Mouse (Mus musculus) lung, embryonic 16.5 days (tissue): ENCODE data around the gene Hdac4. TPM values are rescaled to one million over a fixed set of nuclear protein-coding genes. Genes with fewer than 3 reads are reported as not detected.

Experiments
- ATAC-seq: fragments of 200-750 bp; cut with Nextera tagmentation; 2 replicates; pipeline ENCODE4 v1.8.0; 2017; ENCODE audit warnings: low read depth, mild to moderate bottlenecking, moderate library complexity
- H3K27ac ChIP-seq: fragments of 300-500 bp; sonication (generic); 2 replicates; pipeline ENCODE4 v1.5.1; 2014; ENCODE audit warnings: mild to moderate bottlenecking, control low read depth, low read length
- H3K27me3 ChIP-seq: fragments of 300-500 bp; sonication (generic); 2 replicates; pipeline ENCODE4 v1.6.1; 2014; ENCODE audit warnings: low read depth, low read length, mixed read lengths; ENCODE audit not compliant: control insufficient read depth, insufficient read depth
- H3K36me3 ChIP-seq: fragments of 300-500 bp; sonication (generic); 2 replicates; pipeline ENCODE4 v1.6.1; 2014; ENCODE audit warnings: low read length; ENCODE audit not compliant: control insufficient read depth, insufficient read depth
- H3K4me1 ChIP-seq: fragments of 300-500 bp; sonication (generic); replicated peaks from 2 replicates; pipeline ENCODE4 v1.6.1; 2014; ENCODE audit warnings: low read length, mixed read lengths; ENCODE audit not compliant: control insufficient read depth, insufficient read depth
- H3K4me2 ChIP-seq: fragments of 300-500 bp; sonication (generic); 2 replicates; pipeline ENCODE4 v1.6.1; 2014; ENCODE audit warnings: low read depth, low read length, control low read depth
- H3K4me3 ChIP-seq: fragments of 300-500 bp; sonication (generic); 2 replicates; pipeline ENCODE4 v1.5.1; 2014; ENCODE audit warnings: mild to moderate bottlenecking, low read length, control low read depth
- H3K9ac ChIP-seq: fragments of 300-500 bp; sonication (generic); 2 replicates; pipeline ENCODE4 v1.6.1; 2014; ENCODE audit warnings: low read length, control low read depth
- H3K9me3 ChIP-seq: fragments of 300-500 bp; sonication (generic); 2 replicates; pipeline ENCODE4 v1.6.1; 2016; ENCODE audit warnings: low read length; ENCODE audit not compliant: control insufficient read depth
- WGBS: fragments of 180-500 bp; shearing (Covaris S2); extraction: QIAGEN DNeasy Blood & Tissue Kit; methylation state at CpG from one replicate; pipeline ENCODE4 v1.1.7; 2014; 5-methylcytosine and 5-hydroxymethylcytosine counted together
- polyA plus RNA-seq: library from polyadenylated mRNA; unstranded; fragments of >200 nt; fragmentation: Nextera tagmentation; extraction: Ambion mirVana; gene quantifications from 2 replicates; pipeline ENCODE4 v1.2.1, GENCODE M21; 2015

Hdac4 gene
- polyA plus RNA-seq, 1 experiment from 2014 or later: 15.6 TPM

GRCm38 (mm10) chr1:92041290-92041689, 154.2 kb downstream of the Hdac4 start:
- no peaks in the 10 kb centered on the region for H3K9me3 ChIP-seq
- peaks cover 5% of the 10 kb centered on the region; the same call in 1 of the 2 replicates for H3K4me1 ChIP-seq
- WGBS: 81% methylated on average over 3 of the region's 3 CpGs
- H3K9ac ChIP-seq: no peak overlapping the region
- no peak overlapping the region for H3K27ac ChIP-seq
- H3K4me2 ChIP-seq: no peak overlapping the region
- no peaks in the 10 kb centered on the region for H3K27me3 ChIP-seq
- ATAC-seq: no peak
- no peak overlapping the region for H3K4me3 ChIP-seq
- H3K36me3 ChIP-seq: no peaks in the 10 kb centered on the region

GRCm38 (mm10) chr1:92038714-92039113, 156.8 kb downstream of the Hdac4 start:
- H3K9me3 ChIP-seq: no peaks in the 10 kb centered on the region
- no peak for ATAC-seq
- no peak overlapping the region for H3K4me2 ChIP-seq
- no peak overlapping the region for H3K9ac ChIP-seq
- 24% methylated on average over 1 of the region's 1 CpGs for WGBS
- H3K36me3 ChIP-seq: no peaks in the 10 kb centered on the region
- peaks cover 5% of the 10 kb centered on the region; the same call in 1 of the 2 replicates for H3K4me1 ChIP-seq
- no peak overlapping the region for H3K27ac ChIP-seq
- H3K4me3 ChIP-seq: no peak overlapping the region
- H3K27me3 ChIP-seq: no peaks in the 10 kb centered on the region

GRCm38 (mm10) chr1:92037039-92037438, 158.5 kb downstream of the Hdac4 start:
- Histone ChIP-seq H3K27me3 (no peaks in the 10 kb centered on the region), H3K4me1 (peaks cover under 1% of the 10 kb centered on the region; the same call in 1 of the 2 replicates), H3K4me3 (no peak overlapping the region), H3K27ac (no peak overlapping the region), H3K36me3 (no peaks in the 10 kb centered on the region), H3K9ac (no peak overlapping the region), H3K4me2 (no peak overlapping the region), H3K9me3 (no peaks in the 10 kb centered on the region)
- WGBS: 88% methylated on average over 7 of the region's 7 CpGs
- no peak for ATAC-seq

GRCm38 (mm10) chr1:92035770-92036169, 159.7 kb downstream of the Hdac4 start:
- no peak overlapping the region for H3K9ac ChIP-seq
- H3K27me3 ChIP-seq: no peaks in the 10 kb centered on the region
- no peak for ATAC-seq
- no peaks in the 10 kb centered on the region for H3K9me3 ChIP-seq
- WGBS: 52% methylated on average over 6 of the region's 6 CpGs
- no peaks in the 10 kb centered on the region for H3K36me3 ChIP-seq
- no peaks in the 10 kb centered on the region for H3K4me1 ChIP-seq
- no peak overlapping the region for H3K4me3 ChIP-seq
- H3K4me2 ChIP-seq: no peak overlapping the region
- no peak overlapping the region for H3K27ac ChIP-seq

- Histone ChIP-seq H3K27me3 (no peaks in the 10 kb centered on the region), H3K4me3 (no peak overlapping the region), H3K4me1 (peaks cover 5% of the 10 kb centered on the region; the same call in 1 of the 2 replicates), H3K27ac (no peak overlapping the region), H3K9me3 (no peaks in the 10 kb centered on the region), H3K9ac (no peak overlapping the region), H3K4me2 (no peak overlapping the region), H3K36me3 (no peaks in the 10 kb centered on the region)
- no peak for ATAC-seq
- WGBS: 73% methylated on average over 3 of the region's 3 CpGs
These were observed 161.3 kb downstream of the Hdac4 start for GRCm38 (mm10) chr1:92034247-92034646.

GRCm38 (mm10) chr1:92033463-92033862, 162.0 kb downstream of the Hdac4 start:
- peaks cover 5% of the 10 kb centered on the region; the same call in 1 of the 2 replicates for H3K4me1 ChIP-seq
- no peaks in the 10 kb centered on the region for H3K9me3 ChIP-seq
- no peak for ATAC-seq
- no peak overlapping the region for H3K4me2 ChIP-seq
- no peak overlapping the region for H3K9ac ChIP-seq
- H3K4me3 ChIP-seq: no peak overlapping the region
- no peak overlapping the region for H3K27ac ChIP-seq
- no peaks in the 10 kb centered on the region for H3K27me3 ChIP-seq
- H3K36me3 ChIP-seq: no peaks in the 10 kb centered on the region
- 89% methylated on average over 7 of the region's 7 CpGs for WGBS

- no peak overlapping the region for H3K4me2 ChIP-seq
- no peak overlapping the region for H3K9ac ChIP-seq
- no peaks in the 10 kb centered on the region for H3K27me3 ChIP-seq
- no peaks in the 10 kb centered on the region for H3K9me3 ChIP-seq
- ATAC-seq: peak; percentile 82
- 61% methylated on average over 6 of the region's 6 CpGs for WGBS
- H3K27ac ChIP-seq: no peak overlapping the region
- H3K4me1 ChIP-seq: peaks cover 5% of the 10 kb centered on the region; the same call in 1 of the 2 replicates
- peaks cover 4% of the 10 kb centered on the region for H3K36me3 ChIP-seq
- no peak overlapping the region for H3K4me3 ChIP-seq
These were observed 165.0 kb downstream of the Hdac4 start for GRCm38 (mm10) chr1:92030541-92030940.

- no peak overlapping the region for H3K27ac ChIP-seq
- H3K36me3 ChIP-seq: peaks cover 4% of the 10 kb centered on the region
- H3K27me3 ChIP-seq: no peaks in the 10 kb centered on the region
- H3K4me1 ChIP-seq: peaks cover 5% of the 10 kb centered on the region; the same call in 1 of the 2 replicates
- no peak for ATAC-seq
- WGBS: 84% methylated on average over 2 of the region's 2 CpGs
- no peak overlapping the region for H3K9ac ChIP-seq
- H3K4me2 ChIP-seq: no peak overlapping the region
- no peaks in the 10 kb centered on the region for H3K9me3 ChIP-seq
- H3K4me3 ChIP-seq: no peak overlapping the region
These were observed 167.3 kb downstream of the Hdac4 start for GRCm38 (mm10) chr1:92028158-92028557.

- Histone ChIP-seq H3K4me1 (peaks cover 5% of the 10 kb centered on the region; the same call in 1 of the 2 replicates), H3K9me3 (no peaks in the 10 kb centered on the region), H3K27ac (no peak overlapping the region), H3K4me2 (no peak overlapping the region), H3K9ac (no peak overlapping the region), H3K27me3 (no peaks in the 10 kb centered on the region), H3K36me3 (peaks cover 4% of the 10 kb centered on the region), H3K4me3 (no peak overlapping the region)
- WGBS: 71% methylated on average over 3 of the region's 3 CpGs
- no peak for ATAC-seq
These were observed 169.1 kb downstream of the Hdac4 start for GRCm38 (mm10) chr1:92026351-92026750.

GRCm38 (mm10) chr1:92023906-92024305, 171.6 kb downstream of the Hdac4 start:
- no peaks in the 10 kb centered on the region for H3K9me3 ChIP-seq
- no peak overlapping the region for H3K9ac ChIP-seq
- H3K27me3 ChIP-seq: no peaks in the 10 kb centered on the region
- no peaks in the 10 kb centered on the region for H3K4me1 ChIP-seq
- H3K36me3 ChIP-seq: peaks cover 4% of the 10 kb centered on the region
- no peak overlapping the region for H3K27ac ChIP-seq
- ATAC-seq: no peak
- H3K4me3 ChIP-seq: no peak overlapping the region
- H3K4me2 ChIP-seq: no peak overlapping the region
- WGBS: 85% methylated on average over 3 of the region's 3 CpGs
